Mouse (Mus musculus) limb, embryonic 12.5 days (tissue): ENCODE data around the gene Bzw1. TPM values are rescaled to one million over a fixed set of nuclear protein-coding genes. Genes with fewer than 3 reads are reported as not detected.
A peak's percentile ranks its signal among the peaks of the same experiment; 100 is the strongest.

Source experiments
- ATAC-seq: fragments of 200-750 bp; cut with Nextera tagmentation; 2 replicates; pipeline ENCODE4 v1.8.0; 2017; ENCODE audit warnings: low read depth, moderate TSS enrichment; ENCODE audit not compliant: insufficient number of reproducible peaks, insufficient read depth, low FRiP score, low TSS enrichment
- H3K27ac ChIP-seq: fragments of 300-500 bp; sonication (generic); 2 replicates; pipeline ENCODE4 v1.5.1; 2016; ENCODE audit warnings: mild to moderate bottlenecking, moderate library complexity
- H3K27me3 ChIP-seq: fragments of 300-500 bp; sonication (generic); 2 replicates; pipeline ENCODE4 v1.6.1; 2016; ENCODE audit warnings: mild to moderate bottlenecking, moderate library complexity
- H3K36me3 ChIP-seq: fragments of 300-500 bp; sonication (generic); 2 replicates; pipeline ENCODE4 v1.6.1; 2016; ENCODE audit warnings: mild to moderate bottlenecking, moderate library complexity
- H3K4me1 ChIP-seq: fragments of 300-500 bp; sonication (generic); replicated peaks from 2 replicates; pipeline ENCODE4 v1.6.1; 2016
- H3K4me2 ChIP-seq: fragments of 300-500 bp; sonication (generic); 2 replicates; pipeline ENCODE4 v1.6.1; 2016; ENCODE audit warnings: mild to moderate bottlenecking, moderate library complexity
- H3K4me3 ChIP-seq: fragments of 300-500 bp; sonication (generic); replicated peaks from 2 replicates; pipeline ENCODE4 v1.5.1; 2016; ENCODE audit warnings: mild to moderate bottlenecking
- H3K9ac ChIP-seq: fragments of 300-500 bp; sonication (generic); replicated peaks from 2 replicates; pipeline ENCODE4 v1.6.1; 2016; ENCODE audit warnings: mild to moderate bottlenecking, moderate library complexity
- H3K9me3 ChIP-seq: fragments of 300-500 bp; sonication (generic); 2 replicates; pipeline ENCODE4 v1.6.1; 2016; ENCODE audit warnings: mild to moderate bottlenecking, moderate library complexity
- WGBS: fragments of 180-500 bp; shearing (Covaris S2); methylation state at CpG from one replicate; pipeline ENCODE4 v1.1.7; 2016; 5-methylcytosine and 5-hydroxymethylcytosine counted together
- polyA plus RNA-seq: library from polyadenylated mRNA; unstranded; fragments of >200 nt; fragmentation: Nextera tagmentation; extraction: Ambion mirVana; gene quantifications from 2 replicates; pipeline ENCODE4 v1.2.1, GENCODE M21; 2016

The Bzw1 gene
- polyA plus RNA-seq, 1 experiment from 2014 or later = 418 TPM

DNA sequence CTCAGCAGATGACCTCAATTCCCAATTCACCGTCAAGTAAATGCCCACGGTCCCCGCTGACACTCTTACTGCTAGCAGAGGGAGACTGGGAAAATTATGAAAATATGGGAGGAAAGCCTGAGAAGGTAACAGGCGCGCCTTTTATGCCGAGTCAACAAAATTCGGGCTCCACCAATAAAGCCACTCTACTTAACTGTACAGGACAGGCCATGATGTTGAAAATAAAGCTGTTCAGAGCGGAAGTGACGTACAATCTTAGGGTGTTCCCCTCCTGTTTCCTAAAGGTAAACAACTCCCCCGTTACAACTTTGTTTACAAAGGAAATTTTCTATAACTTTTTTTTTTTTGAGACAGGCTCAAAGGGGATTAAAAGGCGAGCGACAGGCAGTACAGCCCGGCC is 30.2 kb downstream of the Bzw1 start:
- ATAC-seq = 0 out of 2 replicates have a peak, but pooled peaks have one; percentile 65
- Histone ChIP-seq H3K9me3 (no peaks in the 10 kb centered on the region), H3K4me3 (peak overlapping the region; percentile 100), H3K4me2 (peak overlapping the region; percentile 74), H3K27ac (peak overlapping the region; percentile 99), H3K27me3 (no peaks in the 10 kb centered on the region), H3K36me3 (peaks cover 33% of the 10 kb centered on the region), H3K4me1 (peaks cover 17% of the 10 kb centered on the region), H3K9ac (peak overlapping the region; percentile 100)
- WGBS = 12% methylated on average over 13 of the region's 13 CpGs

DNA sequence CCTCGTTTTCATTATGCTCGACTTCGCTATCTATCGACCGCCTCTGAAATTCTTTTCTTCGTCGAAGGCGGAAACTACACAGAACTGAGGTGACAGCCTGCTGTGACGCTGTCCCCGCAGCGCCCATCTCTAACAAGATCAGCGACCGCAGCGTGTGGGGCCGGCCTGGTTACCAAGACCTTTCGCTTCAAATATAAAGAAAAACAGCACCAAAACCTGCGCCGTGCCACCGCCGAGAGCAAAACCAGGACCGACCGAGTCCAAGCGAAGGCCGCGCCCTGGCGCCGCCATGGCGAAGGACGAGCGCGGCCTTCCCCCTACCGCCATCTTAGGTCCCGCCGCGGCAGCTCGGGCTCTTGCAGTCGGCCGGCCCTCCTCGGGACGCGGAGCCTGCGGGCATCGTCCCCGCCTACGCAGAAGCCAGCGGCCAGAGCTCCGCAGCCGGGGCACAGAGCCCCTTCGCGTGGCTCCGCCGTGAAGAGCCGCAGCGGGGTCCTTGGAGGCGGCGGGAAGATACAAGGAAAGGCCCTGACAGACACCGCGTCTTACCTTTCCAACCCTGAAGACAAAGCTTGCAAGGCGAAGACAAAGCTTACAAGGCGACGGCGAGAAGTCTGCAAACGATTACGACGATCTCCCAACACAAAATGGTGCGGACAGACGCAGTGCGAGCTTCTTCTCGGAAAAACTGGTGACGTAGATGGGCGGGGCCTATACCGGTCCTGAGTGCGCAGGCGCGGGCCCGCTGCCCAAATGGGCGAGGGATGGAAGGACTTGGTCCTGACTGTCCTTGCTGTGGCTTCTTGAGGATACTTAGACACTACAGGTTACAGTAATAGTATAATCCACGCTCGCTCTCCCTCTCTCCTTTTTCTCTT is 30.9 kb downstream of the Bzw1 start, which contains the start of gene Clk1:
Gene Clk1 (minus strand): TSS at position 696 of the 878 bp plus-strand sequence.
- WGBS = under 1% methylated on average over 79 of the region's 79 CpGs
- peak within 1 kb of the TSS; percentile 100 for H3K4me3 ChIP-seq
- peak; percentile 87 for ATAC-seq

DNA sequence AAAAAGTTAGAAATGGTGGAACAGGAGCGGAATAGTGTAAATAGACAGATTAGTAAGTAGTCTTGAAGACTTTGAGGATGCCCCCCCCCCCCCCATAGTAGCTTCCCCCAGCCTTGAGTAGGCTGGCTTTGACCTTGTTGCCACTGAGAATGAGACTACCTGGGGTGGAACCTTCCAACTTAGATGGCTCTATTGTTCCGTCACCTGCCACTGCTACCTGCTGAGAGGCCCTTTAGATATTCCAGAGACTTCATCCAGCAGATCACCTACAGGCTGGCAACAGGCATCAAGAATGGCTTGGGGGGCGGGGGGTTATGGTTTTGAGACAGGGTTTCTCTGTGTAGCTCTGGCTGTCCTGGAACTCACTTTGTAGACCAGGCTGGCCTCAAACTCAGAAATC is 31.9 kb downstream of the Bzw1 start:
- no peak overlapping the region for H3K27ac ChIP-seq
- 90% methylated on average over 3 of the region's 3 CpGs for WGBS
- no peak overlapping the region; the same call in 1 of the 2 replicates for H3K4me3 ChIP-seq
- no peak overlapping the region for H3K9ac ChIP-seq
- peaks cover 21% of the 10 kb centered on the region for H3K36me3 ChIP-seq
- H3K4me2 ChIP-seq = no peak overlapping the region
- H3K9me3 ChIP-seq = no peaks in the 10 kb centered on the region
- H3K4me1 ChIP-seq = peaks cover 17% of the 10 kb centered on the region
- no peak for ATAC-seq
- H3K27me3 ChIP-seq = no peaks in the 10 kb centered on the region

More for the DNA sequence above, 30.9 kb downstream of the Bzw1 start, which contains the start of gene Clk1:
- Histone ChIP-seq H3K4me2 (peak within 1 kb of the TSS; percentile 74), H3K27me3 (no peaks in the 10 kb centered on the region), H3K9me3 (no peaks in the 10 kb centered on the region), H3K27ac (peak within 1 kb of the TSS; percentile 99), H3K4me1 (peaks cover 17% of the 10 kb centered on the region), H3K36me3 (peaks cover 25% of the 10 kb centered on the region), H3K9ac (peak within 1 kb of the TSS; percentile 100)

DNA sequence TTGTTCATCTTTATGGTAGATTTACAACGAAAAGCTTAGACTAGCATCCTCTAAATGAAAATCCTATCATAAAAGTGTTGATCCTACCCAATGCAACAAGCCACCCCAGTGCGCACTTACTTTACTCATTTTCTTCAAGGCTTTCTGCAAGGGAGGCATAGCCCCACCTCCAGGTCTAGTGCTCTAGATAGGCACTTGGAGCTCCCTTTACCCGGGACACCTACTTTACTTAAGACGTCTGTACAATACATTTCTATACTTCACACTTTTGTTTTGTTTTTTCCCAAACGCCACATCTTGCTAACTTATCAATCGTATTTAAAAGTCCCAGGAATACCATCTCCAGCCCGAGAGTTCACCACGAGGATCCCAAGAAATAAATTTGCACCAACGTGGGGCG is 52.0 kb downstream of the Bzw1 start:
- no peak for ATAC-seq
- Histone ChIP-seq H3K4me3 (peak overlapping the region; percentile 65), H3K4me1 (peaks cover 23% of the 10 kb centered on the region), H3K9ac (peak overlapping the region; percentile 82), H3K27me3 (no peaks in the 10 kb centered on the region), H3K9me3 (no peaks in the 10 kb centered on the region), H3K27ac (peak overlapping the region; percentile 90), H3K4me2 (peak overlapping the region; percentile 73), H3K36me3 (peaks cover 48% of the 10 kb centered on the region)
- 11% methylated on average over 10 of the region's 10 CpGs for WGBS

DNA sequence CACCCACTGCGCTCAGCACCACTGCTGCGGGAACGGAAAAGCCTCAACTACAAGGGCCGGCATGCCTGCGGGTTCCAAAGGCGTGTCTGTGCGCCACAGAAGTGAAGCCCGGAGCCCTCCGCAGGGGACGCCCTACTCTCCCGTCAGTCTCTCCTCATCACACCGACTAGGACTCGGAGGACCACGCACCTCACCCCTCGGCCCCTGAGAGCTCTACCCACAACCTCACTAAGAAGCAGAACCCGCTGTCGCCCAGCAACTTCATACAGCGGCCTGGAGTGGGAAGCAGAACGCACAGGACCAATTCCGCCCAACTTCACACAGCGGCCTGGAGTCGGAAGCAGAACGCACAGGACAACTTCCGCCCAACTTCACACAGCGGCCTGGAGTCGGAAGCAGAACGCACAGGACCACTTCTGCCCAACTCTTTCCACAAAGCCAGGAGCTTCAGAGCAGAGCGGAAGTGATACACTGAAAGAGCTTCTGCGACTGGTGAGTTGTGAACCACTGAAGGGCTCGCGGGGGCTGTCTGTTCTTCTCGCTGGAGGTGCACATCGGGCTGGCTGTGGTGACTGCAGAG is 52.5 kb downstream of the Bzw1 start, which contains the start of the genes Nif3l1 and Ppil3:
Gene Nif3l1 (plus strand): TSS at position 9 of the 580 bp plus-strand sequence.
Gene Ppil3 (minus strand): TSS at position 344 of the 580 bp plus-strand sequence.
- Histone ChIP-seq H3K4me1 (peaks cover 23% of the 10 kb centered on the region), H3K9me3 (no peaks in the 10 kb centered on the region), H3K27me3 (no peaks in the 10 kb centered on the region), H3K9ac (peak within 1 kb of the TSS; percentile 82), H3K4me2 (peak within 1 kb of the TSS; percentile 73), H3K36me3 (peaks cover 46% of the 10 kb centered on the region), H3K4me3 (peak within 1 kb of the TSS; percentile 65), H3K27ac (peak within 1 kb of the TSS; percentile 90)
- ATAC-seq = peak; percentile 91
- WGBS = under 1% methylated on average over 33 of the region's 33 CpGs

DNA sequence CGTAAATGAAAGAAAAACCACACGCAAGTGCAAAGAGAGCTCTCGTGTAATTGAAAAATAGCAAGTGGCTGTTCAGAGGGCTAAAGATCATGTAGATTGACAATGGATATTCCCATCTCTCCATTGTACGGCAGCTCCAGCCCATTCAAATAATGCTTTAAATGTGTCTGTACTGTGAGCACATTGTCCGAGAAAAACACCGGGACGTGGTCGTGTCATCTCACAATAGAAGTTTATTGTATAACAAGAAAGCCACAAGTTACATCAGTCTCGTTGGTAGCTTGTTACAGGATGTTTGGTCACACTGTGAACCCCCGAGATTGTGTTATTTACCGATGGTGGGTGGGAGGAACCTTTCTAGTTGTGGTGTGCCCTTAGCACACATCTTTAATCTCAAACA is 53.2 kb downstream of the Bzw1 start:
- Histone ChIP-seq H3K4me2 (peak overlapping the region; percentile 73), H3K9me3 (no peaks in the 10 kb centered on the region), H3K27me3 (no peaks in the 10 kb centered on the region), H3K4me1 (peaks cover 23% of the 10 kb centered on the region), H3K4me3 (peak overlapping the region; percentile 65), H3K9ac (peak overlapping the region; percentile 82), H3K27ac (peak overlapping the region; percentile 90), H3K36me3 (peaks cover 46% of the 10 kb centered on the region)
- ATAC-seq = no peak
- 16% methylated on average over 11 of the region's 11 CpGs for WGBS

DNA sequence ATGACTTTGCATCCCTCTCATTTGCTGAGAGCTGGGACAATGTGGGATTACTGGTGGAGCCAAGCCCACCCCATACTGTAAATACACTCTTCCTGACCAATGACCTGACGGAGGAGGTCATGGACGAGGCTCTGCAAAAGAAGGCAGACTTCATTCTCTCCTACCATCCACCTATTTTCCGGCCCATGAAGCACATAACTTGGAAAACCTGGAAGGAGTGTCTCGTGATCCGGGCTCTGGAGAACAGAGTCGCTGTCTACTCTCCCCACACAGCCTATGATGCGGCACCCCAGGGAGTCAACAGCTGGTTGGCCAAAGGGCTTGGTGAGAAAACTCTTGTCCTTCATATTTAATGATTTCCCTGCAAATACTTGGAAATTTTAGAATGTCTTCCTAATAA is 55.1 kb downstream of the Bzw1 start:
- H3K9me3 ChIP-seq = no peaks in the 10 kb centered on the region
- no peak overlapping the region for H3K4me3 ChIP-seq
- H3K27me3 ChIP-seq = no peaks in the 10 kb centered on the region
- H3K9ac ChIP-seq = no peak overlapping the region
- H3K27ac ChIP-seq = no peak overlapping the region
- peaks cover 50% of the 10 kb centered on the region for H3K36me3 ChIP-seq
- 93% methylated on average over 7 of the region's 7 CpGs for WGBS
- ATAC-seq = no peak
- peaks cover 23% of the 10 kb centered on the region for H3K4me1 ChIP-seq
- H3K4me2 ChIP-seq = no peak overlapping the region

DNA sequence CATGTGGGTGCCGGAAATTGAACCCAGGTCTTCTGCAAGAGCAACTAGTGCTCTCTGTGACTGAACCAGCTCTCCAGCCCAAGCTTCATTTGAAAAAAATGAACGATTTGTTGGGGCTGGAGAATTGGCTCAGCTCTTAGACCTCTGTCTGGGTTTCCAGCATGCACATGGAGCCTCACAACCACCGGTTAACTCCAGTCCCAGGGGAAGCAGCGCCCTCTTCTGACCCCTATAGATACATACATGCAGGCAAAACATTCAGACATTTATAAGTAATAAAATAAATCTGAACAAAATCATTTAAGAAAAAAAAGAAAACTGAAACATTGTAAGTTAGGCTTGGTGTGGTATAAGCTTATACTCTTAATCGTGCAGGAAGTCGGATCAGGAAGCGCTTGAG is 55.7 kb downstream of the Bzw1 start:
- H3K4me1 ChIP-seq = peaks cover 23% of the 10 kb centered on the region
- no peak overlapping the region for H3K9ac ChIP-seq
- H3K27me3 ChIP-seq = no peaks in the 10 kb centered on the region
- no peak overlapping the region for H3K4me2 ChIP-seq
- no peaks in the 10 kb centered on the region for H3K9me3 ChIP-seq
- H3K36me3 ChIP-seq = peaks cover 57% of the 10 kb centered on the region
- no peak overlapping the region for H3K4me3 ChIP-seq
- H3K27ac ChIP-seq = no peak overlapping the region
- no peak for ATAC-seq
- 89% methylated on average over 7 of the region's 7 CpGs for WGBS

DNA sequence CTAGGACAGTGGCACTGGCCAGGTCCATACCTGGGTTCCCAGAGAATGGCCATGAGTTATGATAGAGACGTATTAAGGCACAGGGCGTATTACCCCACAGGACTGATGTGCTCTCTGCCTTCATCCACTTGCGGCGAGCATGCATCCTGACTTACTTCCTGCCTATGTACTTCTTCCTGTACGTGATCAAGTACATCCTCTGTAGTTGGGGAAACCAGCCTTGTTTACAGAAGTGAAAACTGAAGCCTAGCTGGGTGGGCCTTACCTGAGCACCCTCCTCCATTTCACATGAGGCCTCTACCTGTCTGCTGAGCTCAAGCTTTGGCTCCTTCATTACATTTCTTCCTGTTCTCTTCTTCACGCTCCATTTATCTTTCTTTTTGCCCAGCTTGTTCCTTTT is 61.6 kb downstream of the Bzw1 start:
- peaks cover 94% of the 10 kb centered on the region for H3K36me3 ChIP-seq
- H3K4me3 ChIP-seq = no peak overlapping the region
- no peaks in the 10 kb centered on the region for H3K9me3 ChIP-seq
- H3K27me3 ChIP-seq = no peaks in the 10 kb centered on the region
- H3K4me2 ChIP-seq = no peak overlapping the region
- no peak overlapping the region for H3K9ac ChIP-seq
- no peaks in the 10 kb centered on the region for H3K4me1 ChIP-seq
- ATAC-seq = no peak
- H3K27ac ChIP-seq = no peak overlapping the region
- WGBS = 91% methylated on average over 6 of the region's 6 CpGs
